Mouse (Mus musculus) mature B cell (primary cell): ENCODE data around the gene A930017K11Rik.

Source experiments
- in situ Hi-C: fragments of 300-500 bp; cut with MboI; formaldehyde crosslinking; loops from 2 replicates; pipeline ENCODE4 v1.14.3; 2019

The A930017K11Rik gene

DNA sequence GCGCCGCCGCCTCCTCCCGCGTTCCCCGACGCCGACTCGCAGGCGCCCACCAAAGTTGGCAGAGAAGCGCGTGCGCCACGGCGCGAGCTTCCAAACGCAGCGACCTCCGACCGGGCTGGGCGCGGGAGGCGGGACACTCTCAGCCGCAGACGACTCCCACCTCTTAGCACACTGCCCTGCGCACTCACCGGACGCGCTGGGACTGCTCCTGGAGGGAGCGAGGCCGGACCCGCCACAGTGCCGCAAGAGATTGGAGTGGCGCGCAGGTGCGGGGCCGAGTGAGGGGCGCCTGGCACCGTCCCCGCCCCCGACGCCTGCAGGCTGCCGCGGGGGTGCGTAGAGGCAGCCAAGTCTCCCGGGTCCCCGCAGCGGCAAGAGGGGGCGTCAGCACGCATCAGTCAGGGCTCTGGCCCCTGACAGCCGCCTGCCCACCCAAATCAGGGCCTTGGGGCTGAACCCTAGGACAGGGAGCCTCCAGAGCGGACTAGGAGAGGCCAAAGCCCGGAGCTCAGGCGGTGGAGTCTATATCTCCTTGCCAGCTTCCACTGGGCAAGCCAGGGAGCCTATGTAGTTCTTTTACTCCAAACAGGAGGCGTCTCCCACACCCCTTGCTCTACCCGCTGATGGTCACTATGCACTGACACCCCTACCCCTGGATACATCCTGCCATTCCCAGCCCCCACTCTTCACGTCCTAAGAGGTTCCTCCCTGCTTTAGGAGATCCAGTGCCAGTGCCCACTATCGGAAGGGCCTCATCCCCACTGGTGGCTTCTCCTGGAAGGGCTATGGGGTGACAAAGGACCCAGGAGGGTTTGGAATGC, at the start of gene A930017K11Rik:
A930017K11Rik (minus strand) TSS at position 763 of the 821 bp plus-strand sequence.
- in situ Hi-C loops, result no loop called here

DNA sequence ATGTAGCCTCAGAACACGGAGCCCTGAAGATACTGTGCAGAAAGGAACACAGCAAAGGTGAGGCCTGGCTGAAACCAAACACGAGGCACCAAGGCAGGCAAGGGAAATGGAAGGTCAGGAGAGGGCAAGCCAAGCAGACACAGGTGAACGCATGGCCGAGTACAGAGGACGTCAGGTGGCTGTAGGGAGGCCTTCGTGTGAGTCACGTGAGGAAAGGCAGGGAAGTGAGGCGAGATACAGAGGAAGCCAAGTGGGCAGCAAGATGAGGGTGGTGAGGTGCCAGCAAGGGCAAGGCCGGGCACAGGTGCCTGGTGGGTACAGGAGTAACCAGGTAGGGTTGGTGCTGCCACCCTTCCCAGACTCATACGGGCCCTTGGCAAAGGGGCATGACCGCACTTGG, 46.1 kb upstream of the A930017K11Rik start:
- in situ Hi-C loops, result no loop called here

DNA sequence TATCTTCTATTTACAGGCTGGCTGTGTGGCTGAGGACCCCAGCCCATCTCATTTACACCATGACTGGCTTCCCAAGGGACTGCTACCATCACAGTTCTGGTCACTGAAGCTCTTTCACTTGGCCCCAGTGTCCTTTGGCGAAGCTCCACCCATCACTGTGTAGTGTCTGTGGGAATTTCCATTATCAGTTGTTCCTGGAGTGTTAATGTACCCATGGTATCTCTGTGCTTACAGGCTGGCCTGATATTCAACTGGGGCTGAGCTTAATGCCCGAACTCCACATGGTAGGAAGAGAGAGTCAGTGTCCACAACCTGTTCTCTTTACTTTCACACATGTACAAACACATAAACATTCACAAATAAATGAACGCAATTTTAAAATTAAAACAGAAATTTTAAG, 41.1 kb upstream of the A930017K11Rik start:
- in situ Hi-C loops, result no loop called here

DNA sequence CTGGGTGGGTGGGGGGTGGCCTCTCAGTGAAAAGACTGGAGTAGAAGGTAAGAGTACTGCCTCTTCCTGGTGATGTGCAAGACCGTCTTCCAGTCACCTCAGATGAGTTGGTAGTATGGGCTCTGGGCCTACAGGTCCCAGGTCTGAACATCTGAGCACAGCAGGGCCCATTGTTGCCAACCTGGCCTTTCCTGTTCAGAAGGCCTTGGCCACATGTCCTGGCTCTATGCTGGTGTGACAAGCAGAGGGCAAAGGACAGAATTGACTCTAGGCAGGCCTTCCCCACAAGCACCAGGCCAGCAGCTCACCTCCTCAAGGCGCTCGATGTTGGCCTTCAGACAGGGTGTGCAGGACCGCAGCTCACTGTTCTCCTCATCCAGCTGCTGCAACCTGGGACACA, 39.9 kb upstream of the A930017K11Rik start:
- in situ Hi-C loops, result no loop called here

DNA sequence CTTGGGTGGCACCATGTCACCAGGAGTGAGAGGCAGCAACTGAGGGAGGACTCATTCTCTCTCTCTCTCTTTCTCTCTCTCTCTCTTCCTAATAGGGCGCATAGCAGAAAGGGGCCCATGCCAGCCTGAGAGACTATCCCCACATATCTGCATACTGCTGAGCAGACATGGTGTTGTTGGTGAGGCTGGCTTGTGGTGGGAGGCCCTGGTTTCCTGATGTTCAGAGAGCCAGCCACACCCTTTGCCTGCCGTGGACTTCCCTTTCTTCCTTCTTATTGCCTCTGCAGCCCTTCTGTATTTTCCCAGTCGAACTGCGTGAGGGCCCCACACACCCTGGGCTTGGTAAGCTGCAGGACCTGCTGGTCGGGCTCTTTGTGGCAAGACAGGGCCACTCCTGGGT, 38.0 kb upstream of the A930017K11Rik start:
- in situ Hi-C loops, result no loop called here

DNA sequence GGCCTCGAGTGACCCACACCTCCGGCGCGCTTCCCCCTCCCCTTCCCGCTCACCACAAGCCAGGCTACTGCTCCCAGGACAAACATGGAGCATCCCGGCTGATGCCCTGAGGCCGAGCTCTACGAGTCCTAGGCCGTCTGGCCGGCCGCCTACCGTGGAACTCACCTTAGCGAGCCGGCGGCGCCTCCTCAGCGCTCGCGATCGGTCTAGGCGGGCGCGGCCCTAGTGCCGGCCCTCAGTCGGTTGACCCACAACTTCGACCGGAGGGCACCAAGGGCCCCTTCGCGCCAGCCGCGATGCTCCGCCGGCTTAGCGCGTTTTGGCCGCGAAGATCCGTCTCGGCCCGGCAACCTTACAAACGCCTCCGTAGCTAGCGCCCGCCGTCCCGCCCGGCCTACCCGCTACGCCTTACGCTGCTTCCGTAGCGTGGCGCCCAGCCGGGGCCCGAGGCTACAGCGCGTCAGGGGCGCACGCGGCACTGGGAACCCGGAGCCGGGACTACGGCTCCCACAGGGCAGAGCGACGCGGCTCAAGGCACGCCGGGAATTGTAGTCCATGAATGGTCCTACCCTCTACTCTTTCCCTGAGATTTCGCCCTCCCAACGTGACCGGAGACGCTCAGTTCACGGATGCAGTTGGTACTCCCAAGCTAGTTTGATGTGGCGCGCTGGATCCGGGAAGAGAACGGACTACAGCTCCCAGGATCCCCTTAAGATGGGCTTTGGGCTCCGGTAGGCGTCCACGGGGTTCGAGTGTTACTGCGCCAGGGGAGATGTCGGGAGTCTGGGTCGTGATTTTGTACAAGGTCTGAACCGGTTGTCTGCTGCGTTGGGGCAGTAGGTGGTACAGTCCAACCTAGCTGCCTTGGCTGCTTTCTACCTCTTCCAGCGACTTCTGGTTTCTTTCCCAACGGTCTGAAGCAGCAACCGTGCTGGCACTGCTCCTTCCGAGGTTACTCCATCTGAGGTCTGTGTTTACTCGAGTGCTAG, 33.2 kb upstream of the A930017K11Rik start, which contains the start of gene Capn15:
Capn15 (minus strand) TSS at position 491 of the 989 bp plus-strand sequence.
- in situ Hi-C loops, result no loop called here

DNA sequence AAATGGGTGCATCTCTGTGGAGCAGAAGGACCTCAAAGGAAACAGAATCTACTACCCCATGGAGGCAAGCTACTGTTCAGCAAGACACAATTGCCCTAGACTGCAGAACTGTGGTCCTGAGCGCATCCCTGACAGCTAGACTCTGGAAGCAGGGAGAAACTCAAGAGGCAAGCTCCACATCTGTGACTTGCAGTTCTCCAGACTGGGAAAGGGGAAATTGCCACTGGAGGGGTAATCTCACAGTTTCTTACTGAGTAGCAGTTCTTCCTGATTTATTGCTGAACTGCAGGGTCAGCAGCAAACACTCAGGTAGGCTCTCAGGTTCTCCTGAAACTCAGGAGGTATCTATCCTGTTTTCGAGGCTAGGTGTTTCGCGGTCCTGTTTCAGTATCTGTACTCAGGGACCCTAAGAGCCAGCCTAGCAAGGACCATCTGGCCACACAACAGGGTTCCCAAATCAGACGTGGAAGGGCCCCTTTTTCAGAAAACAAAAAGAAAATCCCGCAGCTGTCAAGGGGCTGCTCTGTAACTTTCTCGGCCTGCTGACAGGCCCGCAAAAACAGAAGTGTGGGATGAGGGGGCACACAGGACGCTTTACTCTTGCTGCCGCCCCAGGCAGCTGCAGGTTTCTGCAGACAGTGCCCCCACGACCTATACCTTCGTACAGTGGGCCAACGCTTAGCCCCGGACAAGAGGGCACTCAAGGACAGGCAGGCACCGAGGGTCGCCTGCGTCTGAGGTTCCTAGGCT, 32.4 kb upstream of the A930017K11Rik start:
- in situ Hi-C loops, result no loop called here

DNA sequence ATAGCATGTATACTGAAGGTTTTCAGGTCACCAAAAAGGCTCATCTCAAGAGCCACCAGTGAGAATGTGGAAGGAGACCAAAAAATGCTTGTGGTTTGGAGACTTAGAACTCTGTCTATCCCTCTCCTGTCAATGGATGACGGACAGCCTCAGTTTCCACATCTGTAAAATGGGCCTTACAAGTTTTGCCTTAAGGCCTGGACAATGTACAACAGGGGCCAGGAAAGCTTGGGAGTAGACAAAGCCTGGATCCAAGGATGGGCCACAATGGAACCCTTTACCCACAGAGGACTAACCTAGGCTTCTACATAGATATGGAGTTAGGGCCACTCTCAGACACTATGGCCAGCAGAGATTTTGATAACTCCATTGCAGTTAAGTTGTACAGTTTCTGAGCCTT, 31.7 kb upstream of the A930017K11Rik start:
- in situ Hi-C loops, result no loop called here

DNA sequence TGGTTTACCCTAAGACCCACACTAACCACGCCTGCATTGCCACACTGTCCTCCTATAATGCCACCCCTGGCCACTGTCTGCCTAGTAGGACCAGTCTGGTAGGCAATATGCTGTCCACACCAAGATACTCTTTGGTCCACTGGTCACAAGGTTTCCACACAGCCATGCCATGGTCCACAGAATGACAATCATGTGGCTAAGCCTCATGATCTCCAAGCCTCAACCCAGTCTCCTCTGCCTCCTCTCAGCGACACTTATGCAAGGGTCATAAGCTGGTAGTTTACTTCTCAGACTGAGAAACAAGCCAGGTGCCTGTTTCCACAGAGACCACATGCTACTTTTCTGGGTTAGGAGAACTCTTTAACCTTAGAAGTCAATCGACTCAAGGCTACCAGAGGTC, 30.5 kb upstream of the A930017K11Rik start:
- in situ Hi-C loops, result no loop called here

DNA sequence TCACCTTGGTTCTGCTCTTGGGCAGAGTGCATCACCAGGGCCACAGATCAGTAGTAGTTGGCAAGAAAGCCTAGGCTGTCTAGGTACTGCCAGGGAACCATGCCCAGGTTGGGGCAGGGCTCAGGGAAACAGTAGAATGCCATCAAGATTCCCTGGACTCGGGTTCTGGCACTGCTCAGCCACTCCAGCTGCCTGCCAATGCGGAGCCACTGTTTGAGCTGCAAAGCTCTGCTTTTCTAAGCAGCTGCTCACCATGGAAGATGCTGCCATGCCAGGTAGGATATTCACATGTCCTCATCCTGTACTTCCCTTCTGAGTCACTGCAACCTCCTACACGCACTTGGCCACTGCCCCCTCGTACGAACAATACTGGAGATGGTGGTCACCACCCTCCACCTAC, 28.5 kb upstream of the A930017K11Rik start:
- in situ Hi-C loops, result no loop called here

DNA sequence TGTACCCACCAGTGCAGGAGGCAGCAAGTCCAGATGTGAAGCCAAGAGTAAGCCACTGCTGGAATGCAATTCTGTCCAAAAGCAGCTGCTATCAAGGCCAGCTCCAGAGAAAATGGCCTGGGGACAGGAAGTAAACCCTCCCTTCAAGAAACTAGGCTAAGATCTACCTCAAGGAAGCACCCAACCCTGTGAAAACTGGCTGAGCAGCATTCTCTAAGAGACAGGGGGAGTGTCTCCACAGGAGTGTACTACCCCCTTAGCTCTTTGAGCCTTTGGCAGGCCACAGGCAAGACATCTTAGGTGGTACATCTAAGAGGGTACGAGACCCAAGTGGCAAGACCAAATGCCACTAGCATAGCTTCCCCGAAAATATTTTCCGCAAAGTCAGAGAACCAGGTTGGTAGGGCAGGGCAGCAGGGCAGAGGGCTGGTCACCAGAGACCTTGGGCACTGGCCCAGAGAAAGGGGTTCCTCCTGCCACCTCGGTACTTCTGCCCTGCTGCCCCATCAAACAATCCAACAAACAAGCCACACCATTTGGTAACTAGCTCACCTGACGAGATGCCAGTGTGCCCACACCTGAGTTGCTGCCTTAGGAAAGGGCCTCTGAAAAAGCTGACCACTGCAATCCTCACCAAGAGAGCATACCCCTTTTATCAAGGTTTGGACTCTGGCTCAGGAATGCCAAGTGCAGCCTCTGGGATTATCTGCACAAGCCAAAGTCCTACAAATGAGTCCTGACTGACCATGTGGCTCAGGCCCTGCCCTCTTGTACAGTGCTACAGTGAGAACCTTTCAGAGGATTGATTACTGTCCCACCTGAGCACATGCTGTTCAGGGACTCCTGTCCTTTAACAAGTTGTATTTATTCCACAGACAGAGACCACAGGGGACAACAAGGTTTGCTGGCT, 27.7 kb upstream of the A930017K11Rik start:
- in situ Hi-C loops, result no loop called here

DNA sequence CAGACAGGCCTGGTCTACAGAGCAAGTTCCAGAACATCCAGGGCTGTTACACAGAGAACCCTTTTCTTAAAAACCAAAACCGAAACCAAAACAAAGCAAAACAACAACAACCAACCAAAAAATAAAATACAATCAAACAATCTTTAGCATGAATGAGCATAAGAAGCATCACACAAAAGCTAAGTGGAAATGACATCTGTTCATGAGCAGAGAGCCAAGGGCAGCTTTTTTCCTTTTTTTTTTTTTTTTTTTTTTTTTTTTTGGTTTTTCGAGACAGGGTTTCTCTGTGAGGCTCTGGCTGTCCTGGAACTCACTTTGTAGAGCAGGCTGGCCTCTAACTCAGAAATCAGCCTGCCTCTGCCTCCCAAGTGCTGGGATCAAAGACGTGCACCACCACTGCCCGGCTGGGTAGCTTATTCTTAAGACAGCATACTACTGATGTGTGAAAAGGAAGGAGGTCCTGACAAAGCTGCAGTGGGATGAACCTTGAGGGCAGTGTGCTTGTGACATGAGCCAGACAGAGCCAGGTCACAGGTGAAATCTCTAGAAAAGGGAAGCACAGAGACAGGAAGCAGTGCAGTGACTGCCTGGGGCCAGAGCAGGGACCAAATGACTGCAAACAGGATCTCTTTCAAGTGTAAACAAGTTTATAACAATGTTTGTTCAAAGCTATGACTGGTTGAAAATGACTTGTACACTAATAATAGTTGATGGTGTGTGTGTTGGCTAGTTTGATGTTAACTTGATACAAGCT, 18.8 kb upstream of the A930017K11Rik start:
- in situ Hi-C loops, result no loop called here

DNA sequence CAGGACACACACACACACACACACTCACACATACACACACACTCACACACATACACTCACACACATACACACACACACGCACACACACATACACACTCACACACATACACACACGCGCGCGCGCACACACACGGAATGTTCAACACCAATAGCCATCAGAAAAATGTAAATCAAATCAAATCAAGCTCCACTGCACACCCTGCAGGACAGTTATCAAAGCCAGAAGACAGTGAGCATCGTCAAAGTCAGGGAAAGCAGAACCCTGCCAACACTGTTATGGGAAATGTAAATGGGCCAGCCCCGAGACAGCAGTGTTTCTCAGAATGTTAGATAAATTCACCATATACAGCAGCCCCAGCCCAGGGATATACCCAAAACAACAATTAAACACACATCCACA, 18.1 kb upstream of the A930017K11Rik start:
- in situ Hi-C loops, result no loop called here

DNA sequence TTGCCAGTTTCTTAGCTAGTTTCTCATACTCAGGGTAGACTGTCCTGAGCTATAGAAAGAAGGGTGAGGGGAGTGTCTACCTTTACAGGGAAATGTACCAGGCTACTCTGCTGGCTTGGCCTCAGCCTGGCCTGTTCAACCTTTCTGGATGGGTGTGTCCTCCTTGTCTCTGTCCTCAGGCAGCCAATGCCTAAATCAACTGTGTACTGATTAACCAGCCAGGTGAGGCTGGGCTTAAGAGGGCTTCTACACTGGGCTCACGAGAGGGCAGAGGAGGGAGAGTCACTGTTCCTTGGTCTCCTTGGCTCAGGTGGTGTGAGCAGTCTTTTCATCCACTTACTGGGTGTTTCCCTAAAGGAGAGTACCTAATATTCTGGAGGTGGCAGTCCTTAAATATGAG, 15.8 kb upstream of the A930017K11Rik start:
- in situ Hi-C loops, result no loop called here

DNA sequence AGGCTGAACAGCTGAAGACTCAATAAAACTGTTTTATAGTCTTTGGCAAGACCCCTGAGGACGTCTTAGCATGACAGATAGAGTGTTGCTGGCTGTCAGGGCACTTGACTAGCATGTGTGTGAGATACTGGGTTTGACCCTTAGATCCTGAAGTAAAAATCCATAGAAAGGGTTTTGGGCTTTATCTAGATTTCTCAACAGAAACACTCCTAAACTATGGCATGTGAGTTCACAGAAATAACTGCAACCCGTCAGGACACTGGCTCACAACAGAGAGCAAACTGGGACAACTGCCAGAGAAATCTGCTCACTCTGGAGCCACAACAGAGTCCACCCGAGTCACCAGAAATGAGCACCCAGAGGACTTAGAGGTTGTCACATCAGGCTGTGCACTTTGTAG, 15.3 kb upstream of the A930017K11Rik start:
- in situ Hi-C loops, result no loop called here

DNA sequence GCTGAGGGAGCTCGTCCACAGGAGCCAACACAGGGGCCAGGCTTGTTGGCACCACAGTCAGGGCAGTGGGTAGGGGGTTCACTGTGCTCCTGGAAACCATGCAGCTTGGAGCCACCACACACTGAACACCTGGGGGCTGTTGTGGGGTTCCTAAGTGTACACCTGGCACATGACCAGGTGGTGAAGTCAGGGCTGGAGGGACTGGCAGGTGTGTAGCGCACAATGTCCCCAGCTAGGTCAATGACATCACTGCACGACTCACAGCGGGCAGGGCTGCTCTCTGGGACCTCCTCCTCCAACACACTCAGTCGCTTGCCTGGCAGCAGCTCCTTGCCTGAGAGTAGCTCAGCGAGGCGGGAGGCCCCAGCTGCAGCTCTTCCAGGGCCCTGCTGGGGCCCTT, 11.9 kb upstream of the A930017K11Rik start:
- in situ Hi-C loops, result no loop called here

DNA sequence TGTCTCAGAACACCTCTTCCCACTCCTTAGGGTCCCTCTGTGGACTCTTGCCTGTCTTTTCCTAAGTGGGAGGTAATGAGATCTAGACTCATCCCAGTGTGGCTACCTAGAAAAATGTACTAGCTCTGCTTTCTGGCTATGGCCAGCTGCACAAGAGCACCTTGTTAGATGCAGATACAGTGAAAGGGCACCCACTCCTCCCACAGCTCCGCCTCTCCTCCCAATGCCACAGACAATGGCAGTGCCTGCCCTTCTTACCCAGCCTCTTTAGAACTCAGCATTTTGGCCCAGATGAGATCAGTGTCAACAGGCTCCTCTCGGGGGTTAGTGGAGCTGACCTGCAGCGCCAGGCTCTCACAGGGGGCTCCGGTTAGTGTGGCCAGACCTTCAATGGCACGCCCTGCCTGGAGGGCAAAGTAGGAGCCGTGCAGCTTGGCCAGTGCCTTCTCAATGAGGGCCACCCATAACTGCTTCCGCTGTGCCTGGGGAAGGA, 10.1 kb upstream of the A930017K11Rik start:
- in situ Hi-C loops, result no loop called here

DNA sequence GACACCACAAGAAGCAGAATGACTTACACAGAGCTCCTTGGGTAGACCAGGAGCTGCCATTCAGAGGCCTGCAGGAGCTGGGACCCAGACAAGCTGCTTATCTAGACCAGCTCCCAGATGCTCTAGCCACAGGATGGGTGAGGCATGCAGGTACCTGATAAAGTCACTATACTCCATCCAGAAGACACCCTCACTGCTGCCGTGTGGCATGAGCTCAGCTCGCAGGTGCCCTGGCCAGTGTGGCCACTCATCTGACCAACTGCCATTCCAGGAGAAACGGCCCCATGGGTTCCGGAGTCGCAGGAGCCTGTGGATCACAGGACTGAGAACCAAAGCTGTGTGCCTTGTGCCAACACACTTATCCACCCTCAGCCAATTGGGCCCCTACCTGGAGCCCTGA, 9.2 kb upstream of the A930017K11Rik start:
- in situ Hi-C loops, result no loop called here

DNA sequence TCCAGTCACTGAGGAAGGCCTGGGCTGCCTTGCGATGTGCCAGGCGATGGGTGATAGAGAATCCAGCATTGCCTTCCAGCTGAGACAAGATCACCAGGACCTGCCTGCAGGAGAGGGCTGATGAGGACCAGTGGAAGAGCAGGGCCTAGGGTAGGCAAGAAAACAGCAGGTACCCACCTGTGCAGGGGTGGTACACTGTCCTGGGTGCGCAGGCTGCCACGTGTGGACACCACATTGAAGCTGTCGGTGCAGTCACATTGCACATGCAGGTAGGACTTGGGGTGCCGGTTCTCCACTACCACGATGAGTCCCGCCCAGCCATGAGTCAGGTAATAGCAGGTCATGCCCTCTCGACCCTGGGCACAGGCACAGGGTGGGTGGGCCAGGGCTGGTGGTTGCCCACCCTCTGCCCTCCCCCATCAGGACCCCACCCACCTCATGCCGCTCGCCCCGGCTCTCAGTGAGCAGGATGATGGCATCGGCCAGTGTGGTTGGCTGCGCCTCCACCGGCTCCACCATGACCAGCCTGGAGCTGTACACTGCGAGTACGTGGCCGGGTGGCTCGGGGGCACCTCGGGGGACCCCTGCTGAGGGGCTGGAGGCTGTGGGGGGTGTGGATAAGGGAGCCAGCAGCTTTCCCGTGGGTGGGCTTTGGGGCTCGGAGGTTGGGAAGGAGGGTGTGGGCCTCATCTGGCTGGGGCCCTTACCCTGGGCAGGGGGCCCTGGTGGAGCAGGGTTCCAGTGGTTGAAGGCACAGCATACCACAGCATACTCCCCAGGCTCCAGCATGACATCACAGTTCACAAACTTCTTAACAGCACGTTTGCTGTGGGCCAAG, 7.5 kb upstream of the A930017K11Rik start:
- in situ Hi-C loops, result no loop called here
